Mouse (Mus musculus) CH12.LX (cell line): ENCODE results near the gene Cdk14. TPM values are rescaled to one million over a fixed set of nuclear protein-coding genes. Genes with fewer than 3 reads are reported as not detected.

Experiments used
- DNase-seq: peaks from one replicate; pipeline ENCODE4 v3.0.0-alpha.2; 2013; ENCODE audit errors: extremely low read depth
- H3K27ac ChIP-seq: 2 replicates; pipeline ENCODE4 v1.5.1; 2012; ENCODE audit warnings: low read depth, mild to moderate bottlenecking, control low read depth, moderate library complexity; ENCODE audit not compliant: insufficient read depth
- H3K27me3 ChIP-seq: replicated peaks from 2 replicates; pipeline ENCODE3; 2012; ENCODE audit warnings: inconsistent platforms
- H3K36me3 ChIP-seq, 2 experiments: replicated peaks in 1 of 2; 2 replicates each; pipeline versions ENCODE3 to v1.6.1; 2012; ENCODE audit warnings: inconsistent platforms in 1 of 2, low read length in 1 of 2, mild to moderate bottlenecking in 1 of 2, mixed read lengths in 1 of 2, moderate library complexity in 1 of 2; ENCODE audit not compliant: control insufficient read depth in 1 of 2, insufficient read depth in 1 of 2
- H3K4me1 ChIP-seq, 2 experiments: 2 replicates each; pipeline ENCODE4 v1.6.1; 2012; ENCODE audit warnings: inconsistent platforms in 1 of 2, moderate library complexity in 1 of 2; ENCODE audit not compliant: insufficient read depth in 2 of 2, control insufficient read depth in 1 of 2
- H3K4me2 ChIP-seq: 2 replicates; pipeline ENCODE4 v1.6.1; 2012; ENCODE audit warnings: low read depth, mild to moderate bottlenecking, control low read depth; ENCODE audit not compliant: poor library complexity, insufficient read depth, severe bottlenecking
- H3K4me3 ChIP-seq, 3 experiments: fragments of 150-350 bp in 1 of 3; sonication (generic) in 1 of 3; replicated peaks in 1 of 3; 2 replicates each; pipeline versions ENCODE3 to v1.5.1; 2011 to 2012; ENCODE audit warnings: low read depth in 2 of 3, low read length in 2 of 3, mild to moderate bottlenecking in 2 of 3, moderate library complexity in 2 of 3, control low read depth in 1 of 3, improper control_type of control experiment in 1 of 3, inconsistent platforms in 1 of 3, mixed read lengths in 1 of 3; ENCODE audit not compliant: poor library complexity in 1 of 3
- H3K79me2 ChIP-seq: replicated peaks from 2 replicates; pipeline ENCODE4 v1.6.1; 2012; ENCODE audit warnings: mild to moderate bottlenecking, moderate library complexity; ENCODE audit not compliant: control insufficient read depth, poor library complexity, insufficient read depth, severe bottlenecking; ENCODE audit errors: extremely low read depth
- H3K9ac ChIP-seq: 2 replicates; pipeline ENCODE4 v1.6.1; 2012; ENCODE audit warnings: low read depth, mild to moderate bottlenecking, control low read depth, moderate library complexity; ENCODE audit not compliant: insufficient read depth
- H3K9me3 ChIP-seq: replicated peaks from 2 replicates; pipeline ENCODE3; 2012; ENCODE audit warnings: low read length, inconsistent platforms, mixed read lengths
- CHD1 ChIP-seq: IDR thresholded peaks from 2 replicates; pipeline ENCODE4 v1.6.1; 2012; ENCODE audit warnings: low read depth, low read length, improper control_type of control experiment, inconsistent platforms
- CTCF ChIP-seq, 2 experiments: IDR thresholded peaks in 1 of 2; conservative IDR thresholded peaks in 1 of 2; 2 replicates each; pipeline ENCODE4 v1.5.1; 2011 to 2012; ENCODE audit warnings: low read depth in 2 of 2, low read length in 2 of 2, improper control_type of control experiment in 1 of 2, inconsistent platforms in 1 of 2, mild to moderate bottlenecking in 1 of 2, moderate library complexity in 1 of 2
- E2F4 ChIP-seq: IDR thresholded peaks from 2 replicates; pipeline ENCODE4 v1.6.1; 2011; ENCODE audit warnings: low read depth, low read length, improper control_type of control experiment; ENCODE audit not compliant: insufficient replicate concordance
- ELF1 ChIP-seq: IDR thresholded peaks from 2 replicates; pipeline ENCODE4 v1.6.1; 2014; ENCODE audit warnings: low read depth, mild to moderate bottlenecking, inconsistent platforms, low read length, improper control_type of control experiment
- ETS1 ChIP-seq: conservative IDR thresholded peaks from 2 replicates; pipeline ENCODE4 v1.6.1; 2012; ENCODE audit warnings: low read depth, mild to moderate bottlenecking, inconsistent platforms, low read length, improper control_type of control experiment, moderate library complexity
- GABPA ChIP-seq: IDR thresholded peaks from 2 replicates; pipeline ENCODE4 v1.6.1; 2012; ENCODE audit warnings: low read depth, low read length, improper control_type of control experiment, inconsistent platforms; ENCODE audit not compliant: insufficient replicate concordance
- HCFC1 ChIP-seq: IDR thresholded peaks from 2 replicates; pipeline ENCODE4 v1.6.1; 2012; ENCODE audit warnings: low read depth, mild to moderate bottlenecking, inconsistent platforms, low read length, improper control_type of control experiment
- MAX ChIP-seq: IDR thresholded peaks from 2 replicates; pipeline ENCODE4 v1.6.1; 2011; ENCODE audit warnings: low read length, improper control_type of control experiment
- MEF2A ChIP-seq: IDR thresholded peaks from 2 replicates; pipeline ENCODE4 v1.6.1; 2014; ENCODE audit warnings: low read depth, mild to moderate bottlenecking, inconsistent platforms, low read length, improper control_type of control experiment, borderline replicate concordance
- MXI1 ChIP-seq: IDR thresholded peaks from 2 replicates; pipeline ENCODE4 v1.6.1; 2011; ENCODE audit warnings: mild to moderate bottlenecking, low read depth, low read length, improper control_type of control experiment
- MYC ChIP-seq: IDR thresholded peaks from 2 replicates; pipeline ENCODE4 v1.6.1; 2011; ENCODE audit warnings: low read depth, mild to moderate bottlenecking, improper control_type of control experiment, low read length
- NELFE ChIP-seq: IDR thresholded peaks from 2 replicates; pipeline ENCODE4 v1.6.1; 2011; ENCODE audit warnings: low read depth, low read length, improper control_type of control experiment
- NRF1 ChIP-seq: IDR thresholded peaks from 2 replicates; pipeline ENCODE4 v1.6.1; 2014; ENCODE audit warnings: low read depth, mild to moderate bottlenecking, inconsistent platforms, low read length, improper control_type of control experiment, moderate library complexity
- POLR2AphosphoS2 ChIP-seq: IDR thresholded peaks from 2 replicates; pipeline ENCODE4 v1.6.1; 2011; ENCODE audit warnings: low read depth, low read length, improper control_type of control experiment
- RAD21 ChIP-seq: IDR thresholded peaks from 2 replicates; pipeline ENCODE4 v1.6.1; 2011; ENCODE audit warnings: low read depth, mild to moderate bottlenecking, low read length, improper control_type of control experiment, moderate library complexity
- RCOR1 ChIP-seq: conservative IDR thresholded peaks from 2 replicates; pipeline ENCODE4 v1.6.1; 2012; ENCODE audit warnings: low read depth, mild to moderate bottlenecking, inconsistent platforms, low read length, improper control_type of control experiment
- USF1 ChIP-seq: IDR thresholded peaks from 2 replicates; pipeline ENCODE4 v1.6.1; 2014; ENCODE audit warnings: low read depth, mild to moderate bottlenecking, inconsistent platforms, low read length, improper control_type of control experiment
- USF2 ChIP-seq: conservative IDR thresholded peaks from 2 replicates; pipeline ENCODE4 v1.6.1; 2011; ENCODE audit warnings: low read depth, low read length, improper control_type of control experiment
- ZC3H11A ChIP-seq: IDR thresholded peaks from 2 replicates; pipeline ENCODE4 v1.6.1; 2012; ENCODE audit warnings: low read depth, mild to moderate bottlenecking, inconsistent platforms, low read length, improper control_type of control experiment
- ZNF384 ChIP-seq: IDR thresholded peaks from 2 replicates; pipeline ENCODE4 v1.6.1; 2012; ENCODE audit warnings: low read depth, low read length, improper control_type of control experiment, inconsistent platforms
- dilution Hi-C: fragments of 300-500 bp; cut with MboI; formaldehyde crosslinking; loops from 2 replicates; pipeline ENCODE4 v1.14.3; 2020; ENCODE audit warnings: low sequenced_read_pairs; ENCODE audit not compliant: extremely low pct_unique_long_range_greater_than_20kb, extremely low pct_ligation_motif_present
- in situ Hi-C: fragments of 300-500 bp; cut with MboI; formaldehyde crosslinking; loops from 3 replicates; pipeline ENCODE4 v1.14.3; 2019; ENCODE audit warnings: low sequenced_read_pairs, low pct_ligation_motif_present, low pct_unique_long_range_greater_than_20kb, mixed read lengths
- polyA plus RNA-seq: library from polyadenylated mRNA; unstranded; fragments of >175 nt; gene quantifications from 2 replicates; pipeline ENCODE4 v1.2.1, GENCODE M21; 2012; ENCODE audit warnings: low read depth; ENCODE audit not compliant: insufficient read length
- total RNA-seq, 2 experiments: library from RNA; depleted of rRNA; stranded (reverse); fragments of 300-350 nt in 1 of 2; fragments of >200 nt in 1 of 2; gene quantifications; 2 replicates each; pipeline ENCODE4 v1.2.3; 2012 to 2014

Gene Cdk14
- total and polyA plus RNA-seq, 3 experiments: 3.7 to 12.0 (median 8.9) TPM

DNA sequence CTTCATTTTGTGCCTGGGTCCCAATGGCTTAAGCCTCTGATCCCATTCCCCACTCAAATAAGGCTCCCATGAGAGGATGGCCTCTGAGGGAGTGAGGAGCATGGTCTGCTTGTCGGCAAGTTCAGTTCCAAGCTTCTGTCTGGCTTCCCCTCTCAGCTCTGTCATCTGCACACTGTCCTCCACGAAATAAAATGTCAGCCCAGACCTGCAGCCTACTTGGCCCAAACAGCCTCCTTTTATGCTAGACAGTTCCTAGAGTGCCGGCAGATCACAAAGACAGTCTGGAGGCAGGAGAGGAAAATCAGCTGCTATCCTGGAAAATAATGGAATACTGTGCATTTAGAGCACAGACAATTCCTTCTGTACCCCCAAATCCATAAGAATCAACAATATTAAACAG, 541.2 kb downstream of the Cdk14 start:
- TF ChIP-seq ZNF384 (no peak), ZC3H11A (no peak), ELF1 (no peak), POLR2AphosphoS2 (no peak), RAD21 (no peak), MXI1 (no peak), CHD1 (no peak), CTCF (conservative IDR thresholded peaks at IDR 0.05 in 1 of 2, IDR thresholded peaks at IDR 0.05 in 1 of 2; ENCODE audit: low read depth in 2 of 2, low read length in 2 of 2) (no peak), HCFC1 (no peak), USF1 (no peak), MYC (no peak), NELFE (no peak), ETS1 (no peak), MEF2A (no peak), RCOR1 (no peak), GABPA (no peak)
- H3K27me3 ChIP-seq: no peaks in the 10 kb centered on the region
- no peak overlapping the region for H3K4me2 ChIP-seq
- H3K36me3 ChIP-seq: peaks cover 0 to 6% of the 10 kb centered on the region in 2 experiments
- no peak overlapping the region for H3K4me3 ChIP-seq
- in situ Hi-C loops: no loop called here
- H3K9me3 ChIP-seq: peaks cover 3% of the 10 kb centered on the region
- no peak overlapping the region for H3K9ac ChIP-seq
- peaks cover 0 to under 1% of the 10 kb centered on the region in 2 experiments; a peak in 1 of 4 replicates for H3K4me1 ChIP-seq
- DNase-seq: no peak
- H3K79me2 ChIP-seq: no peaks in the 10 kb centered on the region
- dilution Hi-C loops: no loop called here
- no peak overlapping the region for H3K27ac ChIP-seq

DNA sequence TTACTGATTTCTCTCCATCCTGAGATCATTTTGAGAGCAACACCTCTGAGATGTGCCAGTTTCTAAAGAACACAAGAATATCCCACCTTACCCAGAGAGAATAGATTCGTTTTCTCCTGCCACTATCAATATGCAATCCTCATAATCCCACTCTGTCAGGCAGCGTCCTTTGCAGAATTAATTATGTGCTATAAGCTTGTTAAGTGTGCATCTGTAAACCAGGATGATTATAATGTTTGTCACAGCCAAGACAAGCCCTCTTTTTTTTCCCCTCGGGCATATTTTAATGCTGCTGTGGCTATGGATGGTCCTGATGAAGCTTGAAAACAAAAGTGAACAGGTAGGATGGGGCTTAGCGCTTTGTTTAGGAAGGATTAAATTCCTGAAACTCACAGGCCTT, 542.5 kb downstream of the Cdk14 start:
- no peak for DNase-seq
- no peak overlapping the region for H3K27ac ChIP-seq
- peaks cover 0 to 6% of the 10 kb centered on the region in 2 experiments for H3K36me3 ChIP-seq
- no peaks in the 10 kb centered on the region for H3K79me2 ChIP-seq
- dilution Hi-C loops: no loop called here
- TF ChIP-seq NRF1: no peak
- no peak for TF ChIP-seq E2F4
- no peak for TF ChIP-seq USF2
- no peak for TF ChIP-seq MAX
- H3K9me3 ChIP-seq: peaks cover 3% of the 10 kb centered on the region
- no peak overlapping the region for H3K4me3 ChIP-seq
- in situ Hi-C loops: no loop called here
- H3K27me3 ChIP-seq: no peaks in the 10 kb centered on the region
- no peaks in the 10 kb centered on the region for H3K4me1 ChIP-seq
- no peak overlapping the region for H3K9ac ChIP-seq
- H3K4me2 ChIP-seq: no peak overlapping the region
